Mouse (Mus musculus) spleen, adult 2 months (tissue): ENCODE data around the gene Ncor2. TPM values are rescaled to one million over a fixed set of nuclear protein-coding genes. Genes with fewer than 3 reads are reported as not detected.

Experiments used
- DNase-seq, 2 experiments: peaks; one replicate each; pipeline versions ENCODE4 v3.0.0 to v3.0.0-alpha.2; 2012 to 2021; ENCODE audit warnings: low spot score in 2 of 2, low read depth in 1 of 2
- H3K27ac ChIP-seq: fragments of 200-500 bp; 2 replicates; pipeline ENCODE4 v1.5.1; 2012; ENCODE audit warnings: low read length, inconsistent platforms; ENCODE audit not compliant: insufficient read depth
- H3K27me3 ChIP-seq: fragments of 200-500 bp; 2 replicates; pipeline ENCODE4 v1.6.1; 2012; ENCODE audit warnings: mild to moderate bottlenecking, moderate library complexity, low read length, inconsistent platforms; ENCODE audit not compliant: control insufficient read depth, insufficient read depth
- H3K36me3 ChIP-seq: fragments of 200-500 bp; 2 replicates; pipeline ENCODE4 v1.6.1; 2012; ENCODE audit warnings: mild to moderate bottlenecking, low read length, inconsistent platforms; ENCODE audit not compliant: control insufficient read depth, insufficient read depth
- H3K4me1 ChIP-seq: fragments of 200-500 bp; 2 replicates; pipeline ENCODE4 v1.6.1; 2011; ENCODE audit warnings: inconsistent platforms; ENCODE audit not compliant: control insufficient read depth, insufficient read depth, insufficient read length
- H3K4me3 ChIP-seq: fragments of 200-500 bp; 2 replicates; pipeline ENCODE4 v1.5.1; 2011; ENCODE audit warnings: mild to moderate bottlenecking, inconsistent platforms; ENCODE audit not compliant: insufficient read depth, insufficient read length; ENCODE audit errors: extremely low read depth
- CTCF ChIP-seq: fragments of 200-500 bp; IDR thresholded peaks from 2 replicates; pipeline ENCODE4 v1.5.1; 2011; ENCODE audit warnings: mild to moderate bottlenecking, inconsistent platforms; ENCODE audit not compliant: insufficient read depth, insufficient read length, insufficient replicate concordance; ENCODE audit errors: extremely low read depth
- POLR2A ChIP-seq: fragments of 200-500 bp; IDR thresholded peaks from 2 replicates; pipeline ENCODE4 v1.6.1; 2011; ENCODE audit warnings: low read depth, low read length, inconsistent platforms
- WGBS: fragments of 180-500 bp; shearing (Covaris S2); methylation state at CpG from one replicate; pipeline ENCODE4 v1.1.7; 2018; 5-methylcytosine and 5-hydroxymethylcytosine counted together
- polyA plus RNA-seq: library from polyadenylated mRNA; depleted of rRNA; stranded (reverse); fragments of >200 nt; gene quantifications from 2 replicates; pipeline ENCODE4 v1.2.3, GENCODE M21; 2012

The Ncor2 gene
- polyA plus RNA-seq, 1 experiment: 70.5 TPM

DNA sequence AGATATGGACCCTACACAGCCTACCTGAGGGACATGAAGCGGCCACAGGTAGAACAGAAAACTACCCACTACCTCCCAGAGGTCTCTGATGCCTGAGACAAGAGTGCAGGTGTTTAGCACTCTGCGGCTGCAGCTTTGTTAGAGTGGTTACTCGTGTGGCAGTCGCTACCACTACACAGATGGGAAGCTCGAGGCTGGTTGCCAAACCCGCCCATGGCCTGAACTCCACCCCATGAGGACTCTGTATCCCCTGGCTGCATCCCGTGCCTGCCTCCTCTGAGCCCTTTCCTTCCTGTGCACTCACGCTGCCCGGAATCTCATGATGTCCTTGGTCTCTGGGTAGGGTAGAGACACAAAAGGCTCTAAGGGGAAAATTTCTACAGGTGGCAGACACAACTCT lies 80.3 kb downstream of the Ncor2 start:
- Histone ChIP-seq H3K27ac (no peak overlapping the region), H3K27me3 (no peaks in the 10 kb centered on the region), H3K36me3 (peaks cover 23% of the 10 kb centered on the region), H3K4me3 (no peak overlapping the region), H3K4me1 (no peaks in the 10 kb centered on the region)
- DNase-seq: no peak
- no peak for TF ChIP-seq POLR2A
- no peak for TF ChIP-seq CTCF
- WGBS: 88% methylated on average over 9 of the region's 9 CpGs

DNA sequence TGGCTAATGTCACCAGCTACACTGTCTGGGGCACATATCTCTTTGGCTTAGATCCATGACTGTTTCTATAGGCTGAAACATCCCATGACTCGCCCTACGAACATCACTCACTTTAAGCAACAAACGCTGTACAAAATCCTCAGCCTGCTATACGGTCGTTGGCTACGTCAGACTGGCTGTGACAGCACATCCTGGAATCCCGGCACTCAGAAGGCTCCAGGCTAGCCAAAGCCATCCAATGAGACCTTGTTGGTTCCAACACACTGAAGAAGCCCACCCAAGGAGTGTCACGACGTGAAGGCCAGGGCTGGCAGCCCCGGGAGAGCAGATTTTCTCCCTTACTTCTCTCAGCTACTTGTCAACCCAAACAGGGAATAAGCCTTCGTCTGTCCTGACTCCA lies 82.7 kb downstream of the Ncor2 start:
- 96% methylated on average over 11 of the region's 11 CpGs for WGBS
- no peaks in the 10 kb centered on the region for H3K4me1 ChIP-seq
- no peak overlapping the region for H3K4me3 ChIP-seq
- H3K36me3 ChIP-seq: peaks cover 18% of the 10 kb centered on the region
- no peak for TF ChIP-seq POLR2A
- TF ChIP-seq CTCF: no peak
- no peak for DNase-seq
- H3K27me3 ChIP-seq: no peaks in the 10 kb centered on the region
- H3K27ac ChIP-seq: no peak overlapping the region

DNA sequence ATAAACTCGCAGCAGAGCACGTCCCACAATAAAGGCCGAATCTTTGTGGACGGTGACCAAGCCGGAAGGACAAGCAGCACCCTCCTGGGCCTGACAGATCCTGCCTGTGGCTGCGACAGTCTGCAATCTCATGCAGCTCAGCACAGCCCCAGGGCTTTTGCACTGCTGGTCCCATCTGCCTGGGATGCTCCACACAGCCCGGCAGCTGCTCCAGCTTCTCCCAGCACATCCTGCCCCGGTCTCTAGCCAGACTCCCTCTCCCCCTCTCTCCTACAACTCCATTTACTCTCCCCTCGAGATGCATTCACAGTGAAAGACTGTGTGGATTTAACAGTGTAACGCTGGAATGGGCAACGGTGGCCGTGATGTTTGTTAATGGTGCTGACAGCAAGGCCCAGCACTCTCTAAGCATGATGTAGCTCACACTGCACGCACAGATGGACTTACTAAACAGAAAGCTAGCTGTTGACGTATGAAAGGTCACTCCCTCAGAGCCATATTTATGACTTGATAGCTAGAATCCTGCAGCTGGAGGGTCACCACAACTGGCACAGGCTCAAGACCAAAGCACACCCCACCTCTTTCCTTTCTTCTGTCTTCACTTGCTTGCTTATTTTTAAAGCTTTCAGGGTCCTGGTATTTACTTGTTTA lies 83.4 kb downstream of the Ncor2 start:
- Histone ChIP-seq H3K27ac (no peak overlapping the region), H3K4me1 (no peaks in the 10 kb centered on the region), H3K4me3 (no peak overlapping the region), H3K27me3 (no peaks in the 10 kb centered on the region), H3K36me3 (peaks cover 24% of the 10 kb centered on the region)
- 91% methylated on average over 14 of the region's 14 CpGs for WGBS
- TF ChIP-seq CTCF (no peak), POLR2A (no peak)
- no peak for DNase-seq

- Histone ChIP-seq H3K4me3 (no peak overlapping the region), H3K36me3 (peaks cover 29% of the 10 kb centered on the region), H3K27me3 (no peaks in the 10 kb centered on the region), H3K27ac (no peak overlapping the region), H3K4me1 (no peaks in the 10 kb centered on the region)
- TF ChIP-seq CTCF (no peak), POLR2A (no peak)
- no peak for DNase-seq
- WGBS: 77% methylated on average over 5 of the region's 5 CpGs
Measured at GRCm38 (mm10) chr5:125093795-125094194, 85.2 kb downstream of the Ncor2 start.

GRCm38 (mm10) chr5:125088076-125088475 lies 90.9 kb downstream of the Ncor2 start:
- H3K4me1 ChIP-seq: no peaks in the 10 kb centered on the region
- H3K36me3 ChIP-seq: peaks cover 56% of the 10 kb centered on the region
- no peak overlapping the region for H3K4me3 ChIP-seq
- H3K27me3 ChIP-seq: no peaks in the 10 kb centered on the region
- TF ChIP-seq CTCF: no peak
- TF ChIP-seq POLR2A: no peak
- no peak overlapping the region for H3K27ac ChIP-seq
- no peak for DNase-seq
- WGBS: 88% methylated on average over 6 of the region's 6 CpGs

DNA sequence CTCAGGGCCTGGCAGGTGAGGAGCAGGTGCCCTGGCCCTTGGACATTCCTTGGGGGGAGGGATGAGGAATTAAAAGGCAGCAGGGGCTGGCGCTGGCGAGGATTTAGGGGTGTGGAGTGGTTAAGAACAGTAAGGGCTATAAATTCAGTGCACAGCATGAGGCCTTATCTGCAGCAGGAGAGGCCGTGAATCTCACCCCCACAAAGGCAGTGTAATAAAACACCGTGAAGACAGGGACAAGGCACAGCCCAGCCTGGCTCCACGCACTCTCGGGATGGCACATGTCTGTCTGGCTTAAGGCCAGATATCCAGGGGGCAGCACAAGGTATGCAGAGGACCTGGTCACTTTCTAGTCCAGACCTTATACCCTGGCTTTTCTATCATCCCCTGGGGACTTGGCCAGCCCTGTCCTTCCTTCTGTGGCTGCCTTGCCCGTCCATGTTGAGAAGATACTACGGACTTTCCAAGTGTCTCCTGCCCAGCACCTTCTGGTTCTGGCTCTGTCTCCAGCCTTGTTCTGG lies 93.9 kb downstream of the Ncor2 start:
- H3K27ac ChIP-seq: no peak overlapping the region
- no peak overlapping the region for H3K4me3 ChIP-seq
- peaks cover 57% of the 10 kb centered on the region for H3K36me3 ChIP-seq
- H3K27me3 ChIP-seq: no peaks in the 10 kb centered on the region
- TF ChIP-seq CTCF (no peak), POLR2A (no peak)
- H3K4me1 ChIP-seq: no peaks in the 10 kb centered on the region
- 87% methylated on average over 8 of the region's 8 CpGs for WGBS
- DNase-seq: no peak

GRCm38 (mm10) chr5:125083674-125084073 lies 95.3 kb downstream of the Ncor2 start:
- peaks cover 61% of the 10 kb centered on the region for H3K36me3 ChIP-seq
- no peak overlapping the region for H3K27ac ChIP-seq
- H3K27me3 ChIP-seq: no peaks in the 10 kb centered on the region
- no peak overlapping the region for H3K4me3 ChIP-seq
- TF ChIP-seq CTCF: no peak
- TF ChIP-seq POLR2A: no peak
- WGBS: 95% methylated on average over 6 of the region's 6 CpGs
- DNase-seq: no peak
- H3K4me1 ChIP-seq: no peaks in the 10 kb centered on the region
